Mouse (Mus musculus): ENCODE measurements around the gene Ifrd1.
A peak's percentile ranks its signal among the peaks of the same experiment; 100 is the strongest.

- TF ChIP-seq HCFC1 (IDR thresholded peaks at IDR 0.05; ENCODE audit: borderline replicate concordance, insufficient read depth, low read length) = peak; percentile 94
- no peak for TF ChIP-seq ZC3H11A (IDR thresholded peaks at IDR 0.05; ENCODE audit: borderline replicate concordance, low read depth, low read length)
- TF ChIP-seq CHD2 (IDR thresholded peaks at IDR 0.05; ENCODE audit: low read depth, low read length) = peak; percentile 55; the same call in 1 of the 2 replicates
Observed at GRCm38 (mm10) chr12:40222251-40223081, 25.8 kb downstream of the Ifrd1 start.

All from ES-E14 (cell line).